Mouse (Mus musculus): ENCODE results near the gene Traf1.

Gene Traf1

DNA sequence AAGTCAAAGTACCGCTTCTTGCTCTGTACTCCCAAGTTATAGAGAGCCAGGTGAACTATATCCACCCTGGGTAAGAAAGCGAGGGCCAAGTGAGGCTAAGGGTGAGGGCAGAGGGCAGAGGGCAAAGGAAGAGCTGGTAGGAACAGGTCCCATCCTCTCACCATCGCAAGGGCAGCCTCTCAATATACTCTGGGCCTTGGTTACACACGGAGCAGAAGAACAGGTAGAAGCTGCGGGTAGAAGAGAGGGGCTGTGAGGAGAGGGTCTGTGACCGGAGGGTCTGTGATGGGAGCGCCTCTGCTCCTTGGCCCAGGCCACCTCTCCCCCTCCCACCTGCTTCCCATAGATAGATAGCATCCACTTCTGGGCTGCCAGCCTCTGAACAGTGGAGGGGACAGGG, 58.4 kb downstream of the Traf1 start:
- in situ Hi-C loops (cut with MboI, MseI): no loop called here

GRCm38 (mm10) chr2:34902731-34903130, 58.8 kb downstream of the Traf1 start:
- in situ Hi-C loops (cut with MboI, MseI): no loop called here

DNA sequence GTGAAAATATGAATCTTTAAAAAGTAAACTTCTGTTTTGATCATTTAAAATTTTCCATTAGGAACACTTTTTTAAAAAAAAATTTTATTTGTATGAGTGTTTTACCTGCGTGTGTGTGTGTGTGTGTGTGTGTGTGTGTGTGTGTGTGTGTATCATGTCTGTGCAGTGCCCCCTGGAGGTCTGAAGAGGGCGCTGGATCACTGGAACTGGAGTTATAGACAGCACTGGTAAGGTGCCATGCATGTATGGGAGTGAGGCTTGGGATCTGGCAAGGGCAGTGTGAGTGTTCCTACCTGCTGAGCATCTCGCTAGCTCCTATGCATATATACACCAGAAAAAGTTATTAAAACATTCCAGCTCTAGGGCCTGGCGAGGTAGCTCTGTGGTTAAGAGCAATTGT, 59.8 kb downstream of the Traf1 start:
- in situ Hi-C loops (cut with MboI, MseI): no loop called here

GRCm38 (mm10) chr2:34900412-34900811, 61.2 kb downstream of the Traf1 start:
- in situ Hi-C loops (cut with MboI, MseI): no loop called here

- in situ Hi-C loops (cut with MboI, MseI): no loop called here
Measured at GRCm38 (mm10) chr2:34899682-34900081, 61.9 kb downstream of the Traf1 start.

DNA sequence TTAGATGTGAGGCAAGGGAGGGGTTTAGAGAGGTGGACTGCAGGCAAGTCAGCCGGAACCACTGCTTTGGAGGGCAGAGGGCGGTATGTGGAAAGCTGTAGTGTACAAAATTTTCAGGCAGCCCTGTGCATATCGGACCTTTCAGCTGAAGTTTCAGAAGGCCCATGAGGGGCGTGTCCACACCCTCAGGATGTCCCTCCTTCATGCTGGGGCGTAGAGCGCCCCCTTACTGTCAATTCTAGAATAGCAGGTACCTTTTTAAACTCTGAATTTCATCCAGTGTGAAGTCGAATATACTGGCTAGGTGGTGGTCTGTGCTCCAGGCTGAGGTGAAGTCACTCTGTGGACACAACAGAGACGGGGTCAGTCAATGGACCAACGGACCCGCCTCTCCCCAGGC, 63.8 kb downstream of the Traf1 start:
- in situ Hi-C loops (cut with MboI, MseI): no loop called here

- in situ Hi-C loops (cut with MboI, MseI): no loop called here
Measured at GRCm38 (mm10) chr2:34896821-34897460, 64.6 kb downstream of the Traf1 start.

DNA sequence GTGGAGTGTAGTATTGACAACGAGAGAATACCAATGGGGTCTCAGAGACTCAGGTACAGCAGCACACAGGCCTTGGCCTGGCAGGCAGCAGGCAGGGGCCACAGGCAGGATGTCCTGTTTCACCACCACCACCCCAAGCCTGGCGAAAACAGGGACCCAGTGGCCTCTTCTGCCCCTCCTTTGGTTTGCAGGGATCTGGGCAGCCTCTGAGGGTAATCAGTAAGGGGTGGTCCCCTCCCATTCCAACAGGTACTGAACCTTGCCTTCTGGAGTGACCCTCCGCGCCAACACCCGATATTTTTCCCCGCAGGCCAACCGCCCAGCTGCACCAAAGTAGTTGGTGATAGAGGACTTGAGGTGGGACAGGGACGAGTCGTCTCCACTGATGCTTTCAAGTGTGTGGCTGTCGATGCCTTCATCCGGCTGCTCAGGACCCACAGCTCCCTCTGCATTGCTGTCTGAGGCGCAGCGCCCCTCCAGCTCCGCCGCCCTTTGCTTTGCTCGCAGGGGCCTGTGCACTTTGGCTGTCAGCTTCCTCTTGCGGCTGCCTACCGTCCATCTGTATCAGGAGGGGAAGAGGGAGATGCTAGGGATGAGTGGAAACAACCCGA, 66.0 kb downstream of the Traf1 start:
- in situ Hi-C loops (cut with MboI, MseI): no loop called here

DNA sequence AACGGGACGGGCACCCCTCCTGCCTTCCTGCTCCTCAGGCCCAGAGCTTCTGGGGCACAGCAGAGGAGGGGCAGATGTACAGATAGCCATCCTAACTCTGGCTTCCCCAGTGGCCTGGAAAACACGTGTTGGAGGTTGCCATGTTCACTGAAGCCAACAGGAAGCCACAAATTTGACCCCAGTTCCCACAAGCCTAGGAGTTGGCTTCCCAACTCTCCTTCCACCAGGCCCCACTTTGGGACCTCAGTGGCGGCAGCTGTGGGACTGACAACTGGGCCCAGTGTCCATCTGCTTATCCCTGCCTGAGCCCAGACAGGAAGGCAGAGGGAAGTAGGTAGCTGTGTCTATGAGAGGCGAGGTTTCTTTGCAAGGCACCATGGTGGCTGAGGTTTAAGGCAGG, 67.6 kb downstream of the Traf1 start:
- in situ Hi-C loops (cut with MboI, MseI): no loop called here
